Mouse (Mus musculus) lung, embryonic 16.5 days (tissue): ENCODE results near the gene Xrcc6. TPM values are rescaled to one million over a fixed set of nuclear protein-coding genes. Genes with fewer than 3 reads are reported as not detected.

Source experiments
- ATAC-seq: fragments of 200-750 bp; cut with Nextera tagmentation; 2 replicates; pipeline ENCODE4 v1.8.0; 2017; ENCODE audit warnings: low read depth, mild to moderate bottlenecking, moderate library complexity
- H3K27ac ChIP-seq: fragments of 300-500 bp; sonication (generic); 2 replicates; pipeline ENCODE4 v1.5.1; 2014; ENCODE audit warnings: mild to moderate bottlenecking, control low read depth, low read length
- H3K27me3 ChIP-seq: fragments of 300-500 bp; sonication (generic); 2 replicates; pipeline ENCODE4 v1.6.1; 2014; ENCODE audit warnings: low read depth, low read length, mixed read lengths; ENCODE audit not compliant: control insufficient read depth, insufficient read depth
- H3K36me3 ChIP-seq: fragments of 300-500 bp; sonication (generic); 2 replicates; pipeline ENCODE4 v1.6.1; 2014; ENCODE audit warnings: low read length; ENCODE audit not compliant: control insufficient read depth, insufficient read depth
- H3K4me1 ChIP-seq: fragments of 300-500 bp; sonication (generic); replicated peaks from 2 replicates; pipeline ENCODE4 v1.6.1; 2014; ENCODE audit warnings: low read length, mixed read lengths; ENCODE audit not compliant: control insufficient read depth, insufficient read depth
- H3K4me2 ChIP-seq: fragments of 300-500 bp; sonication (generic); 2 replicates; pipeline ENCODE4 v1.6.1; 2014; ENCODE audit warnings: low read depth, low read length, control low read depth
- H3K4me3 ChIP-seq: fragments of 300-500 bp; sonication (generic); 2 replicates; pipeline ENCODE4 v1.5.1; 2014; ENCODE audit warnings: mild to moderate bottlenecking, low read length, control low read depth
- H3K9ac ChIP-seq: fragments of 300-500 bp; sonication (generic); 2 replicates; pipeline ENCODE4 v1.6.1; 2014; ENCODE audit warnings: low read length, control low read depth
- H3K9me3 ChIP-seq: fragments of 300-500 bp; sonication (generic); 2 replicates; pipeline ENCODE4 v1.6.1; 2016; ENCODE audit warnings: low read length; ENCODE audit not compliant: control insufficient read depth
- WGBS: fragments of 180-500 bp; shearing (Covaris S2); extraction: QIAGEN DNeasy Blood & Tissue Kit; methylation state at CpG from one replicate; pipeline ENCODE4 v1.1.7; 2014; 5-methylcytosine and 5-hydroxymethylcytosine counted together
- polyA plus RNA-seq: library from polyadenylated mRNA; unstranded; fragments of >200 nt; fragmentation: Nextera tagmentation; extraction: Ambion mirVana; gene quantifications from 2 replicates; pipeline ENCODE4 v1.2.1, GENCODE M21; 2015

Xrcc6 gene
- polyA plus RNA-seq, 1 experiment from 2014 or later: 72.0 TPM

DNA sequence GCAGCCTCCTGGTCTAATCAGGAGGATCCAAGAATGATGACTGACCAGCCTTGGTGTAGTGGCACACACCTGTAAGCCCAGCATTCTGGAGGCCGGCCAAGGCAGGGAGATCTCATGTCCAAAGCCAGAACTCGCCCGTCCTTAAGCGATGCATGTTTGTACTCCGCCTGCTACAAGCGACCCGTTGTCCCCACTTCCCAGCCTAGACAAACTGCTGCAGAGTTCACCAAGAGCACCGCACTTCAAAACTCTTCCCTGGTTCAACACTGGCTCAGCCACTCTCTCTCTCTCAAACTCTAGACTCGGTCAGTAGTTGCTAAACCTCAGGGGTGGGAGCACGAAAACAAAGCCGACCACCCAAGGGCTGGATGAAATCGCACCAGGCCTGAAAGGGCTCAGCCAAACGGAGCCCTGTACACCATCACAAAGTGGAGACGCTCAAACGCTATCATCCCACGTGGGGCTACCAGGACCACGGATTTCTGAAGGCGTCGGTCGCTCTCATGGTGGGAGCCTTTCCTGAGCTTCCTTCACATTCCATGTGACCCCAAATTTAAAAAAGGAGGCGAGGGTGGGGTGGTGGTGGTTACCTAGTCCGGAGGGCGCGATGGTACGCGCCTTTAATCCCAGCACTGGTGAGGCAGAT, 58.7 kb downstream of the Xrcc6 start:
- Histone ChIP-seq H3K36me3 (peaks cover 12% of the 10 kb centered on the region), H3K9ac (peak overlapping the region; percentile 97), H3K27ac (no peak overlapping the region), H3K4me1 (peaks cover 9% of the 10 kb centered on the region; the same call in 1 of the 2 replicates), H3K9me3 (no peaks in the 10 kb centered on the region), H3K4me2 (peak overlapping the region; percentile 83), H3K4me3 (peak overlapping the region; percentile 100), H3K27me3 (no peaks in the 10 kb centered on the region)
- WGBS: 1% methylated on average over 26 of the region's 26 CpGs
- ATAC-seq: 0 out of 2 replicates have a peak, but pooled peaks have one; percentile 16

GRCm38 (mm10) chr15:82047080-82047883, 59.6 kb downstream of the Xrcc6 start, which contains the start of gene Snu13:
Gene Snu13, minus strand, starts transcription at chr15:82047598.
- Histone ChIP-seq H3K4me1 (peaks cover 9% of the 10 kb centered on the region; the same call in 1 of the 2 replicates), H3K4me2 (peak within 1 kb of the TSS; percentile 83), H3K36me3 (peaks cover 11% of the 10 kb centered on the region), H3K4me3 (peak within 1 kb of the TSS; percentile 100), H3K9ac (peak within 1 kb of the TSS; percentile 97), H3K27me3 (no peaks in the 10 kb centered on the region), H3K27ac (peak within 1 kb of the TSS; percentile 88), H3K9me3 (no peaks in the 10 kb centered on the region)
- peak; percentile 94 for ATAC-seq
- under 1% methylated on average over 65 of the region's 74 CpGs for WGBS

- Histone ChIP-seq H3K27me3 (no peaks in the 10 kb centered on the region), H3K4me3 (no peak overlapping the region), H3K4me2 (no peak overlapping the region), H3K27ac (no peak overlapping the region), H3K4me1 (no peaks in the 10 kb centered on the region), H3K36me3 (no peaks in the 10 kb centered on the region), H3K9ac (no peak overlapping the region), H3K9me3 (no peaks in the 10 kb centered on the region)
- WGBS: 66% methylated on average over 5 of the region's 5 CpGs
- no peak for ATAC-seq
Observed at GRCm38 (mm10) chr15:82052544-82052943, 64.9 kb downstream of the Xrcc6 start.

- H3K4me2 ChIP-seq: no peak within 1 kb of the TSS
- no peak within 1 kb of the TSS for H3K4me3 ChIP-seq
- WGBS: 72% methylated on average over 1 of the region's 1 CpGs
- ATAC-seq: no peak
- H3K9ac ChIP-seq: no peak within 1 kb of the TSS
- peaks cover 4% of the 10 kb centered on the region; the same call in 1 of the 2 replicates for H3K27me3 ChIP-seq
- no peak within 1 kb of the TSS for H3K27ac ChIP-seq
- H3K36me3 ChIP-seq: no peaks in the 10 kb centered on the region
- no peaks in the 10 kb centered on the region for H3K9me3 ChIP-seq
- no peaks in the 10 kb centered on the region for H3K4me1 ChIP-seq
Observed at GRCm38 (mm10) chr15:82058719-82059201, 71.1 kb downstream of the Xrcc6 start, which contains the start of gene 4930407I10Rik. Gene 4930407I10Rik, plus strand, starts transcription at chr15:82059151.

GRCm38 (mm10) chr15:82063909-82064308, 76.3 kb downstream of the Xrcc6 start:
- H3K4me2 ChIP-seq: no peak overlapping the region
- H3K4me3 ChIP-seq: no peak overlapping the region
- no peak overlapping the region for H3K27ac ChIP-seq
- no peak overlapping the region for H3K9ac ChIP-seq
- no peaks in the 10 kb centered on the region for H3K9me3 ChIP-seq
- 56% methylated on average over 14 of the region's 14 CpGs for WGBS
- no peaks in the 10 kb centered on the region for H3K4me1 ChIP-seq
- peaks cover 19% of the 10 kb centered on the region for H3K27me3 ChIP-seq
- no peaks in the 10 kb centered on the region for H3K36me3 ChIP-seq
- ATAC-seq: no peak

- no peak overlapping the region for H3K9ac ChIP-seq
- peaks cover 35% of the 10 kb centered on the region for H3K27me3 ChIP-seq
- H3K4me3 ChIP-seq: no peak overlapping the region
- no peak overlapping the region for H3K27ac ChIP-seq
- H3K4me1 ChIP-seq: no peaks in the 10 kb centered on the region
- no peak overlapping the region for H3K4me2 ChIP-seq
- ATAC-seq: no peak
- no peaks in the 10 kb centered on the region for H3K36me3 ChIP-seq
- 0 out of 2 replicates have a peak, but pooled peaks cover 5% of the 10 kb centered on the region for H3K9me3 ChIP-seq
- 13% methylated on average over 7 of the region's 7 CpGs for WGBS
Observed at GRCm38 (mm10) chr15:82065511-82065910, 77.9 kb downstream of the Xrcc6 start.

DNA sequence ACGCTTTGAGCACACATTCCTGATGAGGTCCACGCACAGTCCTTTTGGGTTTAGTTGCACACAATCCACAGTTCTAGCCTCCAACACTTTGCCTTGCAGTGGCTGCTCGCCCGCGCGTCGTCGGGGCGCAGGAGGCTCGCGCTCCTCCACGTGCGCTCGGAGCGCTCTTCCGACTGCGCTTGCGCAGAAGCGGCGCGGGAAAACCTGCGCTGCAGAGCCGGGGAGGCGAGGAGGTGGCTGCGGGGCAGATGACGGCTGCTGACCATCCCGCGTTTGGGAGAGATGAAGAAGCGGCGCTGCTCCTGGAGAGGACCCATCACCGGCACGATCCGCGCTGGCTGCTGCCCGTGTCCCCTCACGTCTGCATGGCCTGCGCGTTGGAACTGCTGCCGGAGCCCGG, 82.3 kb downstream of the Xrcc6 start, which contains the start of gene Mei1:
TSS of gene Mei1 (plus strand) at position 99 of the 400 bp plus-strand sequence.
- H3K9me3 ChIP-seq: 0 out of 2 replicates have a peak, but pooled peaks cover 5% of the 10 kb centered on the region
- H3K36me3 ChIP-seq: no peaks in the 10 kb centered on the region
- H3K4me1 ChIP-seq: no peaks in the 10 kb centered on the region
- H3K9ac ChIP-seq: no peak within 1 kb of the TSS
- peaks cover 31% of the 10 kb centered on the region for H3K27me3 ChIP-seq
- H3K27ac ChIP-seq: no peak within 1 kb of the TSS
- peak within 1 kb of the TSS; percentile 21; the same call in 1 of the 2 replicates for H3K4me2 ChIP-seq
- 14% methylated on average over 40 of the region's 40 CpGs for WGBS
- peak within 1 kb of the TSS; percentile 5; the same call in 1 of the 2 replicates for H3K4me3 ChIP-seq
- ATAC-seq: no peak

- ATAC-seq: no peak
- H3K9ac ChIP-seq: no peak overlapping the region
- H3K9me3 ChIP-seq: 0 out of 2 replicates have a peak, but pooled peaks cover 5% of the 10 kb centered on the region
- no peaks in the 10 kb centered on the region for H3K36me3 ChIP-seq
- no peak overlapping the region for H3K4me2 ChIP-seq
- H3K4me3 ChIP-seq: no peak overlapping the region
- 85% methylated on average over 26 of the region's 26 CpGs for WGBS
- H3K27me3 ChIP-seq: peaks cover 28% of the 10 kb centered on the region
- H3K4me1 ChIP-seq: no peaks in the 10 kb centered on the region
- H3K27ac ChIP-seq: no peak overlapping the region
Observed at GRCm38 (mm10) chr15:82071816-82072469, 84.3 kb downstream of the Xrcc6 start.
